Mouse (Mus musculus): ENCODE data around the gene Cd80.

Cd80 gene

GRCm38 (mm10) chr16:38450707-38451106 lies 4.7 kb upstream of the Cd80 start:
- DNase-seq = no peak

GRCm38 (mm10) chr16:38451421-38452205 lies 3.7 kb upstream of the Cd80 start:
- DNase-seq = no peak

- peak; percentile 97 to 98 for DNase-seq
Measured at GRCm38 (mm10) chr16:38452442-38453202, 2.7 kb upstream of the Cd80 start, which contains the start of gene Adprh. Gene Adprh, minus strand, starts transcription at chr16:38452703.

- no peak for DNase-seq
Measured at GRCm38 (mm10) chr16:38453203-38453553, 2.2 kb upstream of the Cd80 start.

- no peak for DNase-seq
Measured at GRCm38 (mm10) chr16:38453952-38454351, 1.4 kb upstream of the Cd80 start.

- no peak for DNase-seq
Measured at GRCm38 (mm10) chr16:38454533-38455254, 667 bp upstream of the Cd80 start.

- no peak for DNase-seq
Measured at GRCm38 (mm10) chr16:38456812-38457567, 1.6 kb downstream of the Cd80 start.

GRCm38 (mm10) chr16:38458600-38459280 lies 3.4 kb downstream of the Cd80 start:
- DNase-seq = no peak

- DNase-seq = no peak
Measured at GRCm38 (mm10) chr16:38459990-38460389, 4.6 kb downstream of the Cd80 start.

- no peak for DNase-seq
Measured at GRCm38 (mm10) chr16:38461749-38462148, 6.4 kb downstream of the Cd80 start.

GRCm38 (mm10) chr16:38462161-38462560 lies 6.8 kb downstream of the Cd80 start:
- no peak for DNase-seq

GRCm38 (mm10) chr16:38463305-38463704 lies 7.9 kb downstream of the Cd80 start:
- DNase-seq = no peak

GRCm38 (mm10) chr16:38466089-38466488 lies 10.7 kb downstream of the Cd80 start:
- no peak for DNase-seq

- DNase-seq = no peak
Measured at GRCm38 (mm10) chr16:38467091-38467916, 11.9 kb downstream of the Cd80 start.

- peak; percentile 9 to 20 for DNase-seq
Measured at GRCm38 (mm10) chr16:38467917-38468705, 12.8 kb downstream of the Cd80 start.

- peak; percentile 27 to 44 for DNase-seq
Measured at GRCm38 (mm10) chr16:38468706-38469018, 13.3 kb downstream of the Cd80 start.

- DNase-seq = no peak
Measured at GRCm38 (mm10) chr16:38469437-38469836, 14.1 kb downstream of the Cd80 start.

GRCm38 (mm10) chr16:38471697-38472506 lies 16.5 kb downstream of the Cd80 start:
- DNase-seq = no peak

- no peak for DNase-seq
Measured at GRCm38 (mm10) chr16:38472507-38472873, 17.1 kb downstream of the Cd80 start.

- no peak for DNase-seq
Measured at GRCm38 (mm10) chr16:38473661-38474060, 18.3 kb downstream of the Cd80 start.
